Mouse (Mus musculus): ENCODE results near the gene Cyp4f37.
A peak's percentile ranks its signal among the peaks of the same experiment; 100 is the strongest.
"Not testable (repeated sequence)": the region's sequence is repeated elsewhere in the genome, so short reads cannot be mapped to it uniquely, and the experiment has no call there.

Gene Cyp4f37

DNA sequence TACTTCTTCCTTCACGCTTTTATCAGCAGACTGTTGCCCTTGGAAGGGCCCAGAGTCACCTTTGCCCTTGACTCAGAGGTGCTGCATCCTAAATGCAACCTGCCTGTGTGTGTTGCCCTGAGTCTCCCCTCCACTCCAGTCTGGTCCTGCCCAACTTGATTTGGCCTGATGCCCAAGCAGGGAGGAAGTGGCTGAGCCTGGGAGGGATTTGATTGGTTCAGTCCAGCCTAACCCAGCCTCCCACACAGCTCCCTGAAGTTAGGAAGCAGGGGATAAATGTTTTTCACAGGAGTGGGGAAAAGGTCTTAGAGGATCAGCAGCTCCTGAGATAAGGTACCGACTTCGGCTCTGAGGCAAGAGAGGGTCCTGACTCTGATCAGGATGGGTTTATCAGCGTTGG is at the start of gene Cyp4f37:
Cyp4f37 (plus strand) TSS at position 292 of the 400 bp plus-strand sequence.
- not testable (repeated sequence) for DNase-seq

DNA sequence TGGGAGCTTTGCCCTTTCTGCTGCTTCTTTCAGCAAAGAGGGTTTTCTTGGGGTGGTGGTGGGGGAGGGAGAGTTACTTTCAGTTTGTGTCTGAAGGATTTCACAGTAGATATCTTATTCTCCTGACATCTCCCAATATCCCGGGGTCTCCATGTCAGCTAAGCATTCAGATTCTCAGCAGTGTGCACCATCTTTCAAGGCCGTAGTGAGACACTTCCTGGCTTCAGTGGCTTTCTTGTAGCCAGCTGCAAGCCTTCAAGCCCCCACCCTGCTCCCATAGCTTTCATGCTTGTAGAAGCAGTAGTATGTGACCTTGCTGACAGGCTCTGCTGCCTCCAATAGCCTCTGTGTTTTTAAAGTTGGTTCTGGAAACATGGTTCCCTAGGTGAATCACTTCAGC is 47.8 kb upstream of the Cyp4f37 start:
- not testable (repeated sequence) for DNase-seq

DNA sequence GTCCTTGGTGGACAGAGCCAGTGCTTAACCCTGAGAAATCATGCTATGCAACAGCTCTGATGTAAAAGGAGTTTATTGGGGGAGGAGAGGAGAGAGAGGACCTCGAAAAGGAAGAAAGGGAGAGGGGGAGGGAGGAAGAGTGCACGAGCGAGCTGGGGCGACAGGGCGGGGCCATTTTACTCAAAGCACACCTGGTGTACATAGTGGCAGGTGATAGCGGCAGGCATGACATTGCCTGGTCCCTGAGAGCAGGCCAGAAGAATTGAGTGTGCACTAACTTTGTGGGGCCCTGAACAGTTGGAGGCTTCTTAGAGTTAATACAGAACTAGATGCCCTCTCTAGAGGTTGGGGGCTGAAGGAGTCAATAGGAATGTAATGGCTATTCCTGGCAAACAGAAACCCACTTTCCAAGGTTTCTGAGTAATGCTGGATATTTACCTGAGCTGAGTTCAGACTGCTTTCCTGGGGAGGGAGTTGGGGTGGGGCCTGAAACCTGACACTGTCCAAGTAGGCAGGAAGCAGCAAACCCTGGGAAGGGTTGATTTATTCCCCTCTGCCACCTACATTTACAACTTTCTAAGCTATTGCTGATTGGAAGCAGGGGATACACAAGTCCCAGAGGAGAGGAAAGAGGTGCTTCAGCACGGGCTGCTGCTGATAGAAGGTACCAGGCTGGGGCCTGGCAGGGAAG is 43.5 kb upstream of the Cyp4f37 start:
- DNase-seq, result no peak

DNA sequence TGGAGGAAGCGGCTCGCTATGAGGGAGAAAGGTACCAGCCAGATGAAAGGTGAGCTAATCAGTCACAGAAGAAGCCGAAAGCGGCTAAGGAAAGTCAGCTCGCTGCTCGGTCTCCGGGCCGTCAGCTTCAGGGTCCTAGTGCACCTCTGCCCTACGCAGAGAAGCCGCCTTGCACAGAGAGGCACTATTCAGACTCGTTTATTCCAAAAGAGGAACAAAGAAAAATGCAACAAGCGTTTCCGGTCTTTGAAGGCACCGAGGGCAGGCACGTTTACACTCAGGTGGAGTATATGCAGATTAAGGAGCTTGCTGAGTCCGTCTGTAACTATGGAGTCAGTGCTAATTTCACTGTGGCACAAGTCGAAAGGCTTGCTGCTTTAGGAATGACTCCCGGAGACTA is 24.6 kb upstream of the Cyp4f37 start:
- no peak for DNase-seq

DNA sequence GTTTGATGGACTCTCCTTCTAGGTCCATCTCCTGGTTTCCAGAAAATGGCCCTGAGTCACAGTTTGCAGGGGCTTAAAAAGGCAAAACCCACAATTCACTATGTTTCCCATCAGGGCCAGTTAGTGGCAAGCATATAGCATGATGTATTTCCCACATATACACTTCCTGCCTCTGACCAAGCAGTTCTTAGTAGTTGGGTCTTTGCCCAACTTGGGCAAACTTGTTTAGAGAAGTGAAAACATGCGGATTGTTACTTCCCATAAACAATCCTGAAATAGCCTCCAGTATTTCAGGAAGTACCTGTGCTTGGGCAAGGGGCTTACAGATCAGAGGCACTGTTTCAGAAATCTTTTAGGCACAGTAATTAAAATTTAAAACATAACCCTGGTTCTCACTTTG is 13.1 kb upstream of the Cyp4f37 start:
- no peak for DNase-seq

DNA sequence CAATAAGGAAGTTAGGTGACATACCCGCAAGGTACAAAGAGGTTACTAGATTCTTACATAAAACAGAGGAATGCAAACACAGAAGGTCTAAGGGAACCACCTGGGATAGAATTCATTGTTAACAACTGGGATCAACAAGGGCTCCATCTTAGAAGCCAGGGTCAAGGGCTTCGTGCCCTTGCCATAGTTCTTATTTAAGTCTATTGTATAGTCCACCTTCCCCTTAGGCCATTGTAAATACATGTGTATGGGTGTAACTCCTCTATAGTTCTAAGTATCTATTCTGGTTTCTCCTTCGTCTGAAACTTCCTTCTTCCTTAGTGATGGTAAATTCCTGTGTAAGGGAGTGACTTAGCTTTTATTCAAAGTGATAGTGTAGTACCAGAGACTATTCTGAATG is 10.9 kb upstream of the Cyp4f37 start:
- DNase-seq, result not testable (repeated sequence)

DNA sequence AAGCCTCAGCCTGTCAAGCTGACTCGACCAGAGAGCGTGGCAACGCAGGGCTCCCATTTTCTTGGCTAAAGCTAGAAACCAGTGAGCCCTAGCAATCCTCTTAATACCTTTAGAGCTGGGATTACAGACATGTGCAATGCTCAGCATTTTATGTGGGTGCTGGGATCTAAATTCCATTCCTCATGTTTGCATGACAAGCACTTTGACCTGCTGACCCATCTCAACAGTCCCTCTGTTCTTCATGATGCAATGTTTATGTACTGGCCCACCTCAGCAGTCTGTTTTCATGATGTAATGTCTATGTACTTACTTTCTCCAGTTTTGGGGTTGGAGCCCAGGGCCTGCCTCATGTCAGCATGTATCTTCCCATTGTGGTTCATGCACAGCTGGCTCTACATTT is 10.2 kb upstream of the Cyp4f37 start:
- no peak for DNase-seq

DNA sequence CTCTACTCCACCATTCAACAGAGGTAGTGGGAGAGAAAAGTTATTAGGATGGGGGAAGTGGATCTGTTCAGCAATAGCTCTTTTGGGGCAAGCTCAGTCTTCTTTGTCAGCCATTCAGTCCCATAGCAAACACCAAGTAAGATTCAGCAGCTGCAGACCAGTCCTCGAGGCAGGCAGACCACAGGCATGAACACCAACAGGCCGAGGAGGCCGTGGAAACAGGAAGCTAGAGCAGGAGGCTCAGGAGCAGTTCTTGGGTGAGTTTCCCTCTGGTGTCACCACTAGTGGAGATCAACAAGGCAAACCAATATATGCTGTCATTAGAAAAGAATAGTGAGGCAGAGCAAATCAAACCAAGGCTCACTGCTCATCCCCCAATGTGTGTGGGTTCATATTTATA is 8.7 kb upstream of the Cyp4f37 start:
- DNase-seq, result no peak

DNA sequence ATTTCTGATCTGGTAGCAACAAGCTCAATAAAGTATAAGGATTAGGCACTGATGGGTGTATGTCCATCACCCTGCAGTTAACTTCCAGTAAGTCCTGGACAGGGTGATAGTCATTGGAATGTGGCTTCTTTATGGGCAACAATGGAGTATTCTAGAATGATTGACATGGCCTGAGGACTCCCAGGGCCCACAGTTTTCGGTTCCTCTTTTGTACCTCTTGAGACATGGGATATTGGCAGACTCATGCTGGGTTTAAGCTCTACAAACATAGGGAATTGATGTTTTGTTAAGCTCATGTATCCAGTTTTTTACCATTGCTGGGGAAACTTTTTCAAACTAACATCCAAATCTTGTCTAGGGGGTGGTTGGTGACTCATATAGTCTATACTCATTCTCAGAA is 3.9 kb upstream of the Cyp4f37 start:
- DNase-seq, result no peak

DNA sequence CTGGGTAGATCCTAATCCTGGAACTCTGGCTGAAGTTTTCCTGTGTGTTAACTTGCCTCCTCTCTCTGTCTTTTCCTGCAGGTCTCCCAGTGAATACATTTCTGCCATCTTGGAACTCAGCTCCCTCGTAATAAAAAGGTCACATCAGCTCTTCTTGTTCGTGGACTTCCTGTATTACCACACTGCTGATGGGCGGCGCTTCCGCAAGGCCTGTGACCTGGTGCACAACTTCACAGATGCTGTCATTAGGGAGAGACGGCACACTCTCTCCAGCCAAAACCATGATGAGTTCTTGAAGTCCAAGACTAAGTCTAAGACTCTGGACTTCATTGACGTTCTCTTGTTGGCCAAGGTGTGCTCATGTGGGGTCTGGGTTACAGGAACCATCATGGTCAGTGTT is 8.6 kb downstream of the Cyp4f37 start:
- DNase-seq, result not testable (repeated sequence)

DNA sequence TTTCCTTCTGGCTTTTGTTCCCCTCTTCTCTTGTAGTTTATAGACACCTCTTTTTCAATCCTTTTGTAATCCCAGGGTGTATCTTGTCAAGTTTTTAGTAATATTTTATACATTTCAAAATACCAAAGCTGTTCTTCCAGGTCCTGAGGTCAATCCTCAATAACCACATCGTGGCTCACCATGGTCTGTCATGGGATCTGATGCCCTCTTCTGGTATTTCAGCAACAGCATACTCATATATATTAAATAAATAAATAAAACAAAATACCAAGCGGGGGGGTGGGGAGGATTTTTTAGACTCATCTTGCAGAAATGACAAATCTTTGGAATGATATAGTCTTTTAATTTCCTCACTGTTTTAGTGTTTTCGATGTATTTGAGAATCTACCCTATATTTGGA is 10.8 kb downstream of the Cyp4f37 start:
- DNase-seq, result no peak

DNA sequence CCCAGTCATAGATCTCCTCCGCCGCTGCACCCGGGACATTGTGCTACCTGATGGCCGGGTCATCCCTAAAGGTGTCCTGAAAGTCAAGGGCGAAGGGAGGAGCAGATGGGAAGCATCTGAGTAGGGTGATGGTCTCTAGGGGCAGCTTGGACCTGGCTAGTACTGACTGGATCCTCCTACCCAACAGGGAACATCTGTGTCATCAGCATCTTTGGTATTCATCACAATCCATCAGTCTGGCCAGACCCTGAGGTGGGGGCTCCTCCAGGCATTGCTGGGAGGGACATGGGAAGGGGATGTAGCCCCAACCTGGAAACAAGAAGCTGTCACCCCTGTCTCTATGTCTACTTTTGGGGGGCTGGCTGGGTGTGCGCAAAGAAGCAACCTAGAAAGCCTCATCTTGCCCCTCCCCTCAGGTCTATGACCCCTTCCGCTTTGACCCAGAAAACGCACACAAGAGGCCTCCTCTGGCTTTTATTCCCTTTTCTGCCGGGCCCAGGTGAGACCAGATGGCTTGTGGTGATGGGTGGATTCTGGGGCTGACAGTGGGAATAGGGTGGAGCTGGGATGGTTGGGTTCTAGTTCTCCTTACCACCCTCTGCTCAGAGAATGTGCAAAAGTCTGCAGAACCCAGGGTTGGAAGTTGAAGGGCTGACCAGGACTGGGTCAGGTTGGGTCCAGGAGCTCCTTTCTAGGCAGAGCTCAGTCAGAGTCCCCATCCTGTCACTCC is 13.3 kb downstream of the Cyp4f37 start:
- not testable (repeated sequence) for DNase-seq

DNA sequence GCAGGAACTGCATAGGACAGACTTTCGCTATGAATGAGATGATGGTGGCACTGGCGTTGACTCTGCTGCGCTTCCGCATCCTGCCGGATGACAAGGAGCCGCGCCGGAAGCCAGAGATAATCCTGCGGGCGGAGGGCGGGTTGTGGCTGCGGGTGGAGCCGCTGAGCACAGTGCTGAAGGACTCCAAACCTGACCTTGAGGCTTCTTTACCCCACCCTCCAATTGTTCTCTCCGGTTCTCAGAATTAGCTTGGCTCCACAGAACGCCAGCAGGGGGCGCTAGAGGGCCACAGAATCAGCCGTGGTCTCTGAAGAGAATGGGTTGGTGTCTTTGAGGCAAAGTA is 13.8 kb downstream of the Cyp4f37 start:
- DNase-seq, result peak; percentile 69

DNA sequence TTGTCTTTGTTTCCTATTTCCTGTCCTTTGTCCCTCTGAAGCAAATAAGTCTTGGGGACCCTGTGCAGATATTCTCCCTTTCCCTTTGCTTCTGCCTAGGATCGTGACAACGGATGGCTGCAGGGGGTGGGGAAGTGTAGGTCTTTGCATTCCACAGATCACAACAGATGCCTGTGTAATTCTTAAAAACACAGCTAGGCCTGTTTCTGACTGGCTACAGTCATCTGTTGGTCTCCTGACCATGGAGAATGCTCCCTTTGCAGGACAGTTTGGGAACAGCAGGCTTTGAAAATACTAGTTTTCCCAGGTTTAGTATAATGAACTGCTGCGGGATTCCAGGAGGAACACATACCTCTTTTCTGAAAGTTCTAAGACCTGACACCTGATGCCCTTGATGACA is 15.2 kb downstream of the Cyp4f37 start:
- DNase-seq, result no peak

DNA sequence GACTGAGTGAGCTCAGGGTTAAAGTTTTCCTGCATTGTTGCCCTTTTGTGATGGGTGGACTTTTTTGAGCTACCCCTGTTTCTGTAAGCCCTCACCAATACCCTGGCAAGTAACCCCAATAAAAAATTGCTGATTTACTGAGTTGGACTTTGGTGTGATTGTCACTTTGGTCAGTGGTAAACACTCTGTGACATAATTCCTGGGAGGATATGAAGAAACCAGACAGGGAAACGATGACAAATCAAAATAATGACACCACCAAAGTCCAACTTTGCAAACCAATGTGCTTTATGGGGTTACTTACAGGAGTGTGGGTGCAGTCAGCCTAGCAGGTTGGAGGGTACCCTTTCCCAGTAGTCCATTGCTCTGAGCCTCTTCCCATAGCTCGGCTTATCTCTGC is 16.0 kb downstream of the Cyp4f37 start:
- no peak for DNase-seq

DNA sequence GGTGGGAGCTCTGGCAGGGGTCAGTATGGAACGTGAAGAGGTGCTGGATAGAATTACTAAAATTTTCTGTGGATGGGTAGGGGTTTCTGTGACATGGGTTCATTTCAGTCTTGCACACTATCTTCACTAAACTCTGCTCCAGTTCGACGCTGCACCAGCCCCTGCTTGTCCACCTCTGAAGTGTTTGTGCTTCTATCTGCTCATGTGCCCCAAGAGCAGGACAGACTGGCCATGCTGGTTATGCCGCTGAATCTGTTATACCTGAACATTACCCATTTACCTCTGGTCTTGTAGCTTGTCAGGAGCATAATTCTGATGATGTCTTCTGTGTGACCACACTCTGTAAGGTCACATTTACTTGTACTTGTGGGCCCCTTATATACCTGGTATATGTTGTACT is 25.5 kb downstream of the Cyp4f37 start:
- DNase-seq, result no peak

DNA sequence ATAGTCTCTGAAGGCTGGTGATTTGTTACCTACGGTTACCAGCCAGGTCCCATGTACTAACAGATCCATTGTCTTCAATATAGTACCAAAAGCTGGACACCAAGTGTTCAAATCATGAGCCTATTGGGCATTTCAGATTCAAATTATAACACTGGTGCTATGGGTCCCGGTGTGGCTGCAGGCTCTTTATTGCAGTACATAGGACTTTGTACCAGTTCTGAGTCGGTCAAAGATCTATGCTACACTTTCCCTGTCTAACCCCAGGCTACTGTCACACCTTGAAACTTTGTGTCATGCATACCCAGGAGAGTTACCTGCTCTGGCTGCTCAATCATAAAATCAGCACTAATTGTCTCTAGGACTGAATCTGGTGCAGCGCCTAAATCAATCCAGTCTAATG is 32.8 kb downstream of the Cyp4f37 start:
- no peak for DNase-seq

DNA sequence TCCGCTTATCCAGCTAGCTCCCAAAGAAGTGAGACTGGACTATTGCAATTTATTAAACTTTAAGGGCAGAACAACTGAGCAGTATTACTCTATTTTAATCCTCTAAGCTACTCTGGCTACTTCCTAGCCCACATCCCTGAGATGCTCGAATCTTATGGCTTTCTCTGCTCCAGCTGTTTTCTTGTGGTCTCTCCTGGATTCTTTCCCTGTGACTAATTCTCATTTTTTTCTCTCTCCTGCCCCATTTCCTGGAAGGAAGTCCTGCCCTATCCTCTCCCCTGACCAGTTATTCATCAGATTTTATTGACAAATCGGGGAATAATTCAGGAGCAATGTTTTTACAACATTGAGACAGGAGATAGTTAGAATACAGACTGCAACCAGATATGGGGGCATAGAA is 35.9 kb downstream of the Cyp4f37 start:
- no peak for DNase-seq

DNA sequence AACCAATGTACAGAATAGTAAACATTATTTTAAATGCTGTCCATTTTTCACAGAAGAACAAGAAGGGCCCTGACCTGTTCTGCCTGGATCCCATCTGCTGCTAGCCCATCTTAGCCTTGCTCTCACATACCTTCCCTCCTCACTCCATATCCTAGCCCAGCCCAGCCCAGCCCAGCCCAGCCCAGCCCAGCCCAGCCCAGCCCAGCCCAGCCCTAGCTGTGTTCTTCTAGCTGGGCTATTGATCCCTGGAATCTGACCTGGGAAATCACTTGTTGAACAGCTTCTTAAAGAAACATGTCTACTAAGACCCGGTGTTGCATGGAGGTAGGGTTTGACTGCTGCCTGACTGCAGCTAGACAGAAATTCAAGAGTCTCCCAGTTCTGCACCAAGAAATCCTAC is 37.1 kb downstream of the Cyp4f37 start:
- no peak for DNase-seq

DNA sequence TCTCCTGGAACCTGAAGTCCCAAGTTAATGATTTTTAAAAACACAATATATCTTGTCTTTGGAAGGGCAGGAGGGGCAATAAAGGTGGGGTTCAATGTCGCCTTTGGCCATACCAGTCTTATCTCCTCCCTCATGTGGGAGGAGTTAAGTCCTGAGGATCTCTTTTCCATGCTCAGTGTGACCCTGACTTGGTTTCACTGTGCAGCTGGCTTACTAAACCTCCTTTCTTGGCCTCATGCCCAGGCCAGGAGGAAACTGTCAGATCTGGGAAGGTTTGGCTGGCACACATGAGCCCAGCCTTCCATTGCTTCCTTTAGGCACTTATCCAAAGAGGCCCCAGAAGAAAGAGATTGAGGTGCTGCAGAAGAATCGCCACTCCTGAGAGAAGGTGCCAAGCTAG is 37.6 kb downstream of the Cyp4f37 start, which contains the start of gene Cyp4f40:
Cyp4f40 (plus strand) TSS at position 189 of the 400 bp plus-strand sequence.
- no peak for DNase-seq

DNA sequence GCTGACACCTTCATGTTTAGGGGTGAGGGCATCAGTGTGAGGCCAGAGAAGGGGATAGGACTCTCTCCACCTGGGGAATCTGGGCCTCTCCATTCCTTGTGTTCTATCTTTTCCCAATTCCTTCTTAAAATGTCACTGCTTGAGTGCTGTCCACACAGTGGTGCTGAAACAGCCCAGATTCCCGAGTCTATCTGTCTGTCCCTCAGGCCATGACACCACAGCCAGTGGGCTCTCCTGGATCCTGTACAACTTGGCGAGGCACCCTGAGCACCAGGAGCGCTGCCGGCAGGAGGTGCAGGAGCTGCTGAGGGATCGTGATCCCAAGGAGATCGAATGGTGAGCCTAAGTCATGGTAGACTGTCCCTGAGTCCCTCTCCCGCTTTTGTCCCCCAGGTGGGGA is 52.9 kb downstream of the Cyp4f37 start:
- no peak for DNase-seq

DNA sequence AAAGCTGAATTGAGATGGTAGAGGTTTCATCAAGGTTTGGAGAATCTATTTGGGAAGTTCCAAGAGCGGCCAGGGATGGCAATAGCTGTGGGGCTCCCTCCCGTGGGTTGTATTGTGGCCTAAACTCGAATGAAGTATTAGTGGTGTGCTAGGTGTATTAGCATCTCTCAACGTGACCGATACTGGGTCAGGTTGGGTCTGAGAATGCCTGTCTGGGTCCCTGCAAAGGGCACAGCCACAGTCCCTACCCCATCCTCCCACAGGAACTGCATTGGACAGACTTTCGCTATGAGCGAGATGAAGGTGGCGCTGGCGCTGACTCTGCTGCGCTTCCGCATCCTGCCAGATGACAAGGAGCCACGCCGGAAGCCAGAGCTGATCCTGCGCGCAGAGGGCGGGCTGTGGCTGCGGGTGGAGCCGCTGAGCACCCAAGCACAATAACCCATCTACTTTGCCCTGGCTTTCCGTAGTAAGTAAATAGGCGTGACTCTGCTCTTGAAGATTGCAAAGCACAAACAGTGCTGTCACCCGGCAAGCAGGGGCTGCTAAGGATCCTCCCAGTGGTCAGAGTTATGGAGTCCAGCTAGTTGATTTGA is 55.0 kb downstream of the Cyp4f37 start:
- no peak for DNase-seq

DNA sequence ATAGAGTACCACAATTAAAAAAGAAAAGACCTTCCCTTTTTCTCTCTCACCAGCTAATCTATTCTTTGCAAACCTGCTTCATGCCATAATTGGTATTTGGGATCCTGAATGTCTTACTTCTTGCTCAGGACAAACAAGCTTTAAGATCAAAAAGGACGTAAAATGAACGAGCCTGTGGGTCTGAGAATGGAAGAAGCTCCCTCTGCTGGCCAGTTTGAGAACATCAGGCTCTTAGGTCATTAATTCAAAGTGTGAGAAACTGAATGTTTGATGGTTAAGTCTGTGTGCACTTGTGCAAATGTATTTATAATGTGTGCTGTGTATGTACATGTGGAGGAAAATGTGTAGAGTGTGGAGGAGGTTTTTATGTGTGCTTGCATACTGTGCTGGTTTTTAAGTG is 59.3 kb downstream of the Cyp4f37 start:
- DNase-seq, result peak; percentile 13

DNA sequence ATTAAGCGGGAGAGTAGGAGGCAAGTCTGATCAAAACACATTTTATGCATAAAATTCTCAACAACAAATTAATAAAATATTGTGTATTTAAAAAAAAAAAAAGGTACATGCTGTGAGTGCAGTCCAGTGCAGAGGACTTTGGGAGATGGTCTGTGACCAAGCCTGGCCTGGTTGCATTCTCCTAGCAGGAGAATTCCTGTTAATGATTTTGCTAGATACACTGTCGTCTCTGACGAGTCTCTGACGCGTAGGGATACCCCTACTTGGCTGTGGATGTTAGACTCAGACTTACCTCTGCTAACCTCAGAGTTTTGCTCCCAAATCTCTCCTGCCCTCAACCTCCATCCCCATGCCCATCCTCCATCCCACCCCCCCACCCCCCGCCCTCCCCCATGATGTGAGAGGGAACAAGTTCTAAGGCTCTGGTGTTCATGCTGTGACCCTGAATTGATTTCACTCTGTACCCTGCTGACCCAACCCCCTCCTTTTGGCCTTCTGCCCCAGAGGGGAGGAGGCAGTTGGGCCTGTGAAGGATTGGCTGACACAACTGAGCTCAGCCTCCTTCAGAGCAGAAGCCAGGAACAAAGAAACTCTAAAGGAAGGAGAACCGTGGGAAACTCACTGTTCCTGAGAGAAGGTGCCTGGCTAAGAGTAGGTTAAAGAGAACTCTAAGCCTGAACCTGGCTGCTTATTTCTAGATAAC is 64.1 kb downstream of the Cyp4f37 start, which contains the start of gene Cyp4f15:
Cyp4f15 (plus strand) TSS at position 580 of the 703 bp plus-strand sequence.
- DNase-seq, result peak; percentile 6

Measured in cerebellum, adult 11 months (tissue).